Mouse (Mus musculus): ENCODE results near the gene Adk.

Gene Adk

GRCm38 (mm10) chr14:21253321-21253992 lies 201.1 kb downstream of the Adk start:
- DNase-seq (ENCODE audit: extremely low spot score, low spot score), result peak; percentile 22

GRCm38 (mm10) chr14:21253993-21254339 lies 201.6 kb downstream of the Adk start:
- no peak for DNase-seq (ENCODE audit: extremely low spot score, low spot score)

GRCm38 (mm10) chr14:21268229-21268628 lies 215.9 kb downstream of the Adk start:
- DNase-seq (ENCODE audit: extremely low spot score, low spot score), result no peak

- no peak for DNase-seq (ENCODE audit: extremely low spot score, low spot score)
Observed at GRCm38 (mm10) chr14:21271472-21271871, 219.1 kb downstream of the Adk start.

GRCm38 (mm10) chr14:21275786-21276185 lies 223.4 kb downstream of the Adk start:
- DNase-seq (ENCODE audit: extremely low spot score, low spot score), result no peak

GRCm38 (mm10) chr14:21278290-21278689 lies 225.9 kb downstream of the Adk start:
- DNase-seq (ENCODE audit: extremely low spot score, low spot score), result no peak

- no peak for DNase-seq (ENCODE audit: extremely low spot score, low spot score)
Observed at GRCm38 (mm10) chr14:21278907-21279535, 226.6 kb downstream of the Adk start.

GRCm38 (mm10) chr14:21280451-21280850 lies 228.1 kb downstream of the Adk start:
- no peak for DNase-seq (ENCODE audit: extremely low spot score, low spot score)

- no peak for DNase-seq (ENCODE audit: extremely low spot score, low spot score)
Observed at GRCm38 (mm10) chr14:21281506-21281905, 229.1 kb downstream of the Adk start.

- DNase-seq (ENCODE audit: extremely low spot score, low spot score), result no peak
Observed at GRCm38 (mm10) chr14:21284116-21284515, 231.7 kb downstream of the Adk start.

GRCm38 (mm10) chr14:21284847-21285246 lies 232.5 kb downstream of the Adk start:
- DNase-seq (ENCODE audit: extremely low spot score, low spot score), result no peak

- DNase-seq (ENCODE audit: extremely low spot score, low spot score), result no peak
Observed at GRCm38 (mm10) chr14:21286274-21286673, 233.9 kb downstream of the Adk start.

- DNase-seq (ENCODE audit: extremely low spot score, low spot score), result no peak
Observed at GRCm38 (mm10) chr14:21287726-21288442, 235.5 kb downstream of the Adk start.

GRCm38 (mm10) chr14:21299743-21300142 lies 247.4 kb downstream of the Adk start:
- DNase-seq (ENCODE audit: extremely low spot score, low spot score), result no peak

- DNase-seq (ENCODE audit: extremely low spot score, low spot score), result no peak
Observed at GRCm38 (mm10) chr14:21304815-21305214, 252.4 kb downstream of the Adk start.

GRCm38 (mm10) chr14:21308349-21308936 lies 256.1 kb downstream of the Adk start:
- no peak for DNase-seq (ENCODE audit: extremely low spot score, low spot score)

GRCm38 (mm10) chr14:21310530-21310929 lies 258.2 kb downstream of the Adk start:
- no peak for DNase-seq (ENCODE audit: extremely low spot score, low spot score)

GRCm38 (mm10) chr14:21313561-21314342 lies 261.4 kb downstream of the Adk start:
- no peak for DNase-seq (ENCODE audit: extremely low spot score, low spot score)

- DNase-seq (ENCODE audit: extremely low spot score, low spot score), result no peak
Observed at GRCm38 (mm10) chr14:21314466-21314865, 262.1 kb downstream of the Adk start.

- no peak for DNase-seq (ENCODE audit: extremely low spot score, low spot score)
Observed at GRCm38 (mm10) chr14:21334826-21335225, 282.5 kb downstream of the Adk start.

- no peak for DNase-seq (ENCODE audit: extremely low spot score, low spot score)
Observed at GRCm38 (mm10) chr14:21335691-21336314, 283.4 kb downstream of the Adk start.
